Mouse (Mus musculus) right cerebral cortex, adult 2 months (tissue): ENCODE measurements at regions not wholly inside any gene's neighbourhood (a gene's known extent, or its start where the extent isn't known, plus 50 kb on each side); places are given as distances from the start of the nearest gene placed in this dataset.
"Not testable (repeated sequence)": the region's sequence is repeated elsewhere in the genome, so short reads cannot be mapped to it uniquely, and the experiment has no call there.

Experiments
- DNase-seq, 2 experiments: peaks; one replicate each; pipeline ENCODE4 v3.0.0; 2021 to 2022; ENCODE audit warnings: low spot score in 2 of 2

GRCm38 (mm10) chr13:3216070-3216469 is 321.8 kb upstream of the Gdi2 start:
- DNase-seq: peak; percentile 2 to 14

DNA sequence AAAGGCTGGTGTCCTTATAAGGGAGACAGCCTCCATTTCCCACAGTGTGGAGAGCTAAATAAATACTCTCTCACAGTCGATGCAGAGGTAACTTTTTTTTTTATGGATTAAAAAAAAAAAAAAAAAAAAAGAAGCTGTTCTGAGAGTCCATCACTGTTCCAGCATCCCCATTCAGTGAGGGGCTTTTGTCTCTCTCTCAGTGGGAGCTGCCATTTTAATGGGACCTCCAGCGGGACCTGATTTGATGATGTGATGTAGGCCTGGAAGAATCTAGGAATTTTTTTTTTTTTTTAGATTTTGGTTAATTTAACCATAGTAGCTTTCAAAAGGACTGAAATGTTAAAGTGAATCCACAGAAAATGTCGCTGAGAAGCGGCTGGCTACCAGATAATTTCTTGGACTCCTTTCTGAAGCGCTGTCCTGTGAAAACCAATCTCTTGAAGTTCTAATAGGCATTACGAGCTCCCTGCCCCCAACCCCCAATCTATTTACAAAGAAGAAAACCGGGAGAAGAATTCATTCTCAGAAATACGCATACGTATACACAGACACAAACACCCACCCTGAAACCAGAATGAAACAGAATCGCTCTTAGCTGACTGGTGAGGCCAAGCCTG is 316.8 kb upstream of the Gdi2 start:
- not testable (repeated sequence) for DNase-seq

- peak; percentile 1 to 4 for DNase-seq
These were observed 316.2 kb upstream of the Gdi2 start for GRCm38 (mm10) chr13:3221622-3222021.

DNA sequence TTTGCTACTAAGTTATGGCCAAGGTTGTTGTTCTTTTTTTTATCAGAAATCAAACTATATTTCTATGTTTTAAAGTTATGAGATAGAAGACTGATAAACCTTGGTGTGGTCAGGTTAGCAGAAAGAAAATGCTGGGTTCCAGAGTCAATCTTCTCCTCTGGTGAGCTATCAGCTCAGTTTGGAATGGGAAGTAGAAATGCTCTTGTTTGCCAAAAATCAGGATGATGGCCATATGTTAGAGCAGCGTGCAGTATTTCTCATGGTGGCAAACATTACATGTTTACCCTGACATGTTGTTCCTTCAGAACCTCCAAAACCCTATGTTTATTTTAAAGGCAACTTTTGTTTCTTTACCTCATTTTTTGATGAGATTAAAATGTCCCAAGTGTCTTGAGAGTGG is 279.5 kb upstream of the Gdi2 start:
- DNase-seq: no peak

GRCm38 (mm10) chr13:3276130-3276529 is 261.7 kb upstream of the Gdi2 start:
- DNase-seq: not testable (repeated sequence)
